Mouse (Mus musculus) lung, adult 18-20 months (tissue): ENCODE data around the gene Arhgef18.

ENCODE experiments used
- DNase-seq, 2 experiments: peaks; one replicate each; pipeline ENCODE4 v3.0.0; 2022; ENCODE audit warnings: mixed read lengths in 2 of 2

Gene Arhgef18

GRCm38 (mm10) chr8:3392771-3393710 lies at the start of gene Arhgef18:
Gene Arhgef18, plus strand, starts transcription at chr8:3393006.
- peak; percentile 91 to 94 for DNase-seq

DNA sequence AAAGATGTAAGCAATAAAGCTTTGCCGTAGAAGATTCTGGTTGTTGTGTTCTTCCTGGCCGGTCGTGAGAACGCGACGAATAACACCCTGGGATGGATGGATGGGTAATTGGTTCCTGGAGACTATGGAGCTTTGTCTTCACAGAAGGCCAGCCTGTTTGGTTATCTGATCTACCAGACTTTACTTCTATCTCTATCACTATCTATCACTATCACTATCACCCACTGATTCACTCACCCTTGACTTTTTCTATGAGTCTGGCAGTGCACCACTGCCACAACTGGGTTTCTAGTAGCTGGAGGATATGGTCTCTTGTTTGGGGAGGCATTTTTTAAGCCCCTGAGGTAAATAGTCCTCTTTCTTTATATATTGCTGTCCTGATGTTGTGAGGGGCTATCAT lies 47.5 kb upstream of the Arhgef18 start:
- no peak for DNase-seq

DNA sequence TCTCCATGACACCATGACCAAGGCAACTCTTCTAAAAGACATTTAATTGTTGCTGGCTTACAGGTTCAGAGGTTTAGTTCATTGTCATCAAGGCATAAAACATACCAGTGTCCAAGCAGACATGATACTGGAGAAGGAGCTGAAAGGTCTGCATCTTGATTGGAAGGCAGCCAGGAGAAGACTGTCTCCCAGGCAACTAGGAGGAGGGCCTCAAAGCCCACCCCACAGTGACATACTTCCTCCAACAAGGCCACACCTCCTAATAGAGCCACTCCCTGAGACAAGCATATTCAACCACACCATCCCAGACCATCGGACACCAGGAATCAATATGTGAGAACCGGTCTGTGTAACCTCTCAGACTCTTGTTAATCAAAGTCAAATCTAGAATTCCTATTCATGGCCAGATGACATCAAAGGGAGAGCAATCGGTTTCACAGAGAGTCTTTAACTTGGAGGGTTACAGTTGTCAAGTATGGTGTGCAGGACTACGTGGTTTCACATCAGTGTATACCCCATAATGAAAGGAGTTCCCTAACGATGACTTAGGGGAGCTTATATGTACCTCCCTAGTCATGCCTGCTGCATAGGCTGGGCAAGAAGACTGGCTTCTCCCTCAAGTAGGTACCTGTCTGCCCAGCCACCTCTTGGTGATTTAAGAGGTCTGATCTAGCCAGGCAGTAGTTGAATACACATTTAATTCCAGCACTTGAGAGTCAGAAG lies 46.0 kb upstream of the Arhgef18 start:
- no peak for DNase-seq

- DNase-seq, result no peak
Measured at GRCm38 (mm10) chr8:3348142-3348823, 44.5 kb upstream of the Arhgef18 start.

DNA sequence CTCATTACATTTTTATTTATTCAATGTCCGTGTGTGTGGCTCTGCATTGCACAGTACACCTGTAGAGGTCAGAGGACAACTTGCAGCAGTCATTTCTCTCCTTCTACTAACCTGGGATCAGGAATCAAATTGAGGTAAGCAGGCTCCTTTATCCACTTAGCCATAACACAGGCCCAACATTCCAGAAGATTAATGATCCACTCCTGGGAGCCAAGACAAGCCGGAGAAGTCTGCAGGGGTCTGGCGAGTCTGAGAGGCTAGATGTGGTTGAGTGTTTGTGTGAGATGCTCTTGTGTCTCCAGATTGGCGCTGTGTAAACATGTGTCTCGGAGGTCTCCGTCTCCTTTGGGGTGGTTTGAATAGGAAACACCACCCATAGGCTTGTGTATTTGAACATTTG lies 42.1 kb upstream of the Arhgef18 start:
- no peak for DNase-seq

DNA sequence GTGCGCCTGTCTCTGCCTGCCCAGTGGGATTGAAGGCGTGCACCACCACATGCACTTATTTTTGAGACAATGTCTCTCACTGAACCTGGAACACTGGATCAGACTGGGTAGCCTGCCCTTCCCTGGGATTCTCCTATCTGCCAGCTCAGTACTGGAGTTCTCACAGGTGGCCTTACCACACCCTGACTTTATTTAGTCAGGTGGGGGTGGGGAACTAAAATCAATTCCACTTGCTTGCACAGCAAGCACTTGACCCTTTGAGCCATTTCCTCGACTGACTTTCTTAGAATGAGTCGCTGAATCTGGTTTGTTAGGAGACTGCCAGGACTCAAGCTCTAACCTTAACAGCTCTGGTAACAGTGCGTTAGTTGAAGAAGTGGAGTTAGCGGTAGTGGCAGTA lies 40.1 kb upstream of the Arhgef18 start:
- peak in 1 of 2 experiments; percentile 67 for DNase-seq

- DNase-seq, result peak; percentile 38 to 55
Measured at GRCm38 (mm10) chr8:3353189-3353810, 39.5 kb upstream of the Arhgef18 start, which contains the start of gene A430078G23Rik. Gene A430078G23Rik, plus strand, starts transcription at chr8:3353415.

- no peak for DNase-seq
Measured at GRCm38 (mm10) chr8:3353811-3354442, 38.9 kb upstream of the Arhgef18 start.

GRCm38 (mm10) chr8:3354443-3354812 lies 38.4 kb upstream of the Arhgef18 start:
- DNase-seq, result peak; percentile 20 to 44

DNA sequence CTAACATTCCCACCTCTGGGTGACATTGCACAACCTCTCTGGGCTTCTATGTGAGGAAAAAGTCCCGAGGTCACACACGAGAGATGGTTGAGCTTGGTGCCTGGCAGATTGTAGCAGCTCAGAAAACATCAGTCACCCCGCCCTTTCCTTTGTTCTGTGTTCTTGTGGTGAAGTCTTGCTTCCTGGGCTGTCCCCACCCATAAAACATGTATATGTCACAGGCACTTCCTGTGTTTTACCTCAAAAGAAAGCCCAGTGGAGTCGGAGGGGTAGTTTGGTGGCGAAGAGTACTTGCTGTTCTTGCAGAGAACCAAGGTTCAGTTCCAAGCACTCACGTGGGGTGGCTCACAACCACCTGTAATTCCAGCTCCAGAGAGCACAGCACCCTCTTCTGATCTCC lies 37.2 kb upstream of the Arhgef18 start:
- peak; percentile 20 to 22 for DNase-seq

DNA sequence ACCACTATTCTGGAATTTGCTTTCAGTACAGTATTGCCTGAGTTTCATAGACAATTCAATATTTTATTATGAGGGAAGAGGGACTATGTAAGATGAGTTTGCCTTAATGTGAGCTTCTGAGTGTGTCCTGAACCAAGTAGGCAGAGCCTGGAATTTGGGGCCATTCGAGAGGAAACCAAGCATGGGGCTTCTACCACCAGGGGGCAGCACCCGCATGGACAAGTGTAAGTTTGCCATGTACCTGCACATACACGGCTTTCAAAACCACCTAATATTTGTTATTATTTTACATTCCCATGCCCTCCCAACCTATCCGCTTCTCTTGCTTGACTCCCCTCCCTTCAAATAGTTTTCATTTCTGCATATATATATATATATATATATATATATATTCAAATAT lies 34.7 kb upstream of the Arhgef18 start:
- DNase-seq, result peak; percentile 69 to 74

- DNase-seq, result no peak
Measured at GRCm38 (mm10) chr8:3367086-3367485, 25.7 kb upstream of the Arhgef18 start.

DNA sequence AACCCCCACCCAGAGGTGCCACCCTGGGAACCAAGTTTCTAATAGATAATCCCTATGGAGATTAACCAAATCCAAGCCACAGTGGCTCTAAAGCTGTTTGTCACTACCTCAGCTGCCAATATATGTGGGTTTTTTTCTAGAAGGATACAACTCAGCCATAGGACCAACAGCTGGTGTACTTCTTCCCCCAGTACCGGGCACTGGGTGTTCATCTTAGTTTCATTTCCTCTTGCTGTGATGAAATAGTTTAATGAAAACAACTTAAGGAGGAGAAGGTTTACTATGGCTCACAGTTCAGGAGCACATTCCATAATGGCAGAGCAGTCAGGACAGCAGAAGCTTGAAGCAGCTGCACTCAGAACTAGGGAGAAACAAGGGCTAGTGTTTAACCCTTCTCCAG lies 24.7 kb upstream of the Arhgef18 start:
- DNase-seq, result no peak

GRCm38 (mm10) chr8:3375748-3376147 lies 17.1 kb upstream of the Arhgef18 start:
- no peak for DNase-seq

- peak; percentile 26 to 45 for DNase-seq
Measured at GRCm38 (mm10) chr8:3376641-3377274, 16.0 kb upstream of the Arhgef18 start.

DNA sequence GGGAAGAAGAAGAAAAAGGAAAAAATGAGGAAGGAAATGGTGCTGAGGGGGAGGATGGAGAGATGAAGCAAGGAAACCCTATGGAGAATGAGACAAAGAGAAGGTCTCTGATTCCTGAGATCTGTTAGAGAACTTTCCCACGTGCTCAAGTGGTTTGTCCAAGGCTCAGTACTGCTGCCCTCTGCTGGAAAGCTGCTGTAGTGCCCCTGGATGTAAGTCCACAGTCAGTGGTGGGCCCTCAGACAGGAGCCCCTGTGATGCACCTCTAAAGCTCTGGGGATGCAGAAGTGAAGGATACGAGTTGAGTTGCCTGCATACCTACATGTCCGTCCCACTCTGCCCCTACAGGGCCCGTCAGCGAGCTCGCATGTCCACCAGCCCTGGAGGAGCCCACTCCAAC lies 5.5 kb upstream of the Arhgef18 start:
- DNase-seq, result peak; percentile 57 to 70

DNA sequence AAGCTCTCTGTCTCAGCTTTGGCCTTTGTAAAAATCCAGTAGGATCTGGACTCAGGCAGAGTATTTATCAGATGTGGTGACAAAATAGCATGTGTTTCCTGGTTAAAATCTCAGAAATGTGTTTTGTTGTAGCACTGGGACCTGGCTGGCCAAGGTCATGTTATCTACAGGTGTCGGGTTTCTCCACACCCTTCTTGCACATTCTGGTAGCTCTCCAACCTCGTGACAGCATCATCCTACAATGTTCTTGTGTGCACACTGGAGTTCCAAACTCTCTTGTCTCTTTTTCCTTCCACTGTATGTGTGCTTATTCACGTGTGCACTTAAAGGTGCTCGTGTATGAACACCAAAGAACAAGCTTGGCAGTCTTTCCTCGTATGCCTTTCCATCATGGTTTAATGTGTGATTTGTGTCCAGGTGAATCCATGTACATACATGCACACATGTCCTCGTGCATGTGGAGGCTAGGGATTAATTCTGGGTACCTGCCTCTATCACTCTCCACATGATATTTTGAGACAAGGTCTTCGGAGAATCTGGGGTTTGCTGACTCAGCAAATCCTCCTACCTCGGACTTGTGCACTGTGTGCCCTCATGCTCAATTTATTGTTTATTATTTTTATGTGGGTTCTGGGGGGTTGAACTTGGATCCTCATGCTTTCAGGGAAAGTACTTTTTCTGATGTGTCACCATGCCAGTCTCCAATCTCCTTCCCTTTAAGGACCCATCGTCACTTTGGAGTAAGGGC lies 4.0 kb upstream of the Arhgef18 start:
- no peak for DNase-seq

- no peak for DNase-seq
Measured at GRCm38 (mm10) chr8:3389506-3389905, 3.3 kb upstream of the Arhgef18 start.

- DNase-seq, result no peak
Measured at GRCm38 (mm10) chr8:3392293-3392692, 513 bp upstream of the Arhgef18 start.

DNA sequence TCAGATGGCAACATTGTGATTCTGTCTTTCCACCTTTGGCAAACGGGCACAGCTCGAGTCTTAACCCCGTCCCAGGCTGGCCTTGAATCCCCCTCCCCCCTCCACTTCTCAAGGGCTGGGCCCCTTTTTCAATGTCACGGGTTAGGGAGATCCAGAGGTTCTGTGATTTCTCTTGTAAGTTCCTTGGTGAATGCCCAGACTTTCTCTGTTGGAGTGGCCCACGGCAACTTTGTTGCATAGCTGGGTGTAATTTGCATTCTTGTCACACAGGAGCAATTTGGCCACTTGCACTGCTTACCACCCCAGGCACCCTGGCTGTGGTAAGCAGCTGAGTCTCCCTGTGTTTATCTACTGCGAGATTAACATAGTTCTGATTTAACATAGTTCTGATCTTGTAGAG lies 1.8 kb downstream of the Arhgef18 start:
- peak; percentile 25 to 26 for DNase-seq

DNA sequence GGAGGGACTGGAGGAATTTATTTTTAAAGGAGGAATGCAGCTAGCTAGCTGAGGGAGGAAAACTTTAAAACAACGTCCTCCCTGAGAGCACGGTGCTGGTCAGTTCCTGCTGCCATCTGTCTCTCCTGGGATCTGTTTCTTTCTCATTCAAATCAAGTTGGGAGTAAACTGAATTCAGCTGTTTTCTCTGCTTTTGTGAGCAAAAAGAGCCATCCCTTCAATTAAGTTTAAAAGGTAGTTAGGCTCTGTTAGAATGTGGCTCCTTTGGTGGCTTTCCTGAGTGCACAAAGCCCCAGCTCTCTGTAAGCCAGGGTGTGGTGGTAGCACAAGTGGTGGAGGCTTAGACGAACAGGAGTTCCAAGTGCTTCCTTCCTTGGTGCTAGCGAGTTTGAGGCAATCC lies 2.4 kb downstream of the Arhgef18 start:
- no peak for DNase-seq
